Mouse (Mus musculus) heart, embryonic 11.5 days (tissue): ENCODE measurements around the gene Mt2. TPM values are rescaled to one million over a fixed set of nuclear protein-coding genes. Genes with fewer than 3 reads are reported as not detected.

Experiments used
- ATAC-seq: fragments of 200-750 bp; cut with Nextera tagmentation; replicated peaks from 2 replicates; pipeline ENCODE4 v1.8.0; 2017; ENCODE audit warnings: moderate library complexity; ENCODE audit not compliant: insufficient number of reproducible peaks, low FRiP score, low TSS enrichment
- H3K27ac ChIP-seq: fragments of 300-500 bp; sonication (generic); 2 replicates; pipeline ENCODE4 v1.5.1; 2014; ENCODE audit warnings: mild to moderate bottlenecking, low read depth, low read length
- H3K27me3 ChIP-seq: fragments of 300-500 bp; sonication (generic); 2 replicates; pipeline ENCODE4 v1.6.1; 2014; ENCODE audit warnings: mild to moderate bottlenecking, low read length, mixed read lengths; ENCODE audit not compliant: control insufficient read depth, insufficient read depth
- H3K36me3 ChIP-seq: fragments of 300-500 bp; sonication (generic); 2 replicates; pipeline ENCODE4 v1.6.1; 2014; ENCODE audit warnings: mild to moderate bottlenecking, low read length, moderate library complexity, mixed read lengths; ENCODE audit not compliant: control insufficient read depth, insufficient read depth
- H3K4me1 ChIP-seq: fragments of 300-500 bp; sonication (generic); 2 replicates; pipeline ENCODE4 v1.6.1; 2014; ENCODE audit warnings: low read length; ENCODE audit not compliant: control insufficient read depth, insufficient read depth
- H3K4me2 ChIP-seq: fragments of 300-500 bp; sonication (generic); 2 replicates; pipeline ENCODE4 v1.6.1; 2014; ENCODE audit warnings: mild to moderate bottlenecking, moderate library complexity
- H3K4me3 ChIP-seq: fragments of 300-500 bp; sonication (generic); 2 replicates; pipeline ENCODE4 v1.5.1; 2014; ENCODE audit warnings: low read depth, low read length
- H3K9ac ChIP-seq: fragments of 300-500 bp; sonication (generic); 2 replicates; pipeline ENCODE4 v1.6.1; 2014; ENCODE audit warnings: mild to moderate bottlenecking, low read depth, low read length, moderate library complexity
- H3K9me3 ChIP-seq: fragments of 300-500 bp; sonication (generic); replicated peaks from 2 replicates; pipeline ENCODE4 v1.6.1; 2016; ENCODE audit warnings: low read length; ENCODE audit not compliant: control insufficient read depth
- WGBS: fragments of 180-500 bp; shearing (Covaris S2); extraction: QIAGEN DNeasy Blood & Tissue Kit; methylation state at CpG from one replicate; pipeline ENCODE4 v1.1.7; 2014; ENCODE audit not compliant: insufficient replicate concordance; 5-methylcytosine and 5-hydroxymethylcytosine counted together
- polyA plus RNA-seq: library from polyadenylated mRNA; unstranded; fragments of >200 nt; fragmentation: Nextera tagmentation; extraction: Ambion mirVana; gene quantifications from 2 replicates; pipeline ENCODE4 v1.2.1, GENCODE M21; 2014

Mt2 gene
- polyA plus RNA-seq, 1 experiment from 2014 or later, result 102 TPM

DNA sequence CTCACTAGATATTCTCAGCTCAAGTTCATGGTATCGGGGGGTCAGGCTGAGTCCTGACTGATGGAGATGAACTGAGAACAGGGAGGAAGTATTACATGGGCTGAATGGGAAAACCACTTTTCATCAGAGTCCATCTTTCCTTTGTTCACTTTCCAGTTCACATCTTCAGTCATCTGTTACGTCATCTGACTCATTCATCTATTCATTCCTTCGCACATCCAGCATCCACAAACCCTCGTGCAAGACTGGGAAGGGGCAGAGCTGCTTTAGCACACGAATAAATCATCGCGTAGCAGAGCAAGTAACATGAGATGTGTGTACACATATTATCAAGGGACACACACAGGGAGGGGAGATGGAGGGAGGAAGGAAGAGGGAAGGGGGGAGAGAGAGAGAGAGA lies 36.3 kb upstream of the Mt2 start:
- H3K4me1 ChIP-seq, result no peaks in the 10 kb centered on the region
- 75% methylated on average over 7 of the region's 7 CpGs for WGBS
- H3K27ac ChIP-seq, result no peak overlapping the region
- no peak overlapping the region for H3K4me2 ChIP-seq
- H3K27me3 ChIP-seq, result no peaks in the 10 kb centered on the region
- no peak overlapping the region for H3K9ac ChIP-seq
- no peaks in the 10 kb centered on the region for H3K36me3 ChIP-seq
- no peak for ATAC-seq
- no peak overlapping the region for H3K4me3 ChIP-seq
- H3K9me3 ChIP-seq, result no peaks in the 10 kb centered on the region

DNA sequence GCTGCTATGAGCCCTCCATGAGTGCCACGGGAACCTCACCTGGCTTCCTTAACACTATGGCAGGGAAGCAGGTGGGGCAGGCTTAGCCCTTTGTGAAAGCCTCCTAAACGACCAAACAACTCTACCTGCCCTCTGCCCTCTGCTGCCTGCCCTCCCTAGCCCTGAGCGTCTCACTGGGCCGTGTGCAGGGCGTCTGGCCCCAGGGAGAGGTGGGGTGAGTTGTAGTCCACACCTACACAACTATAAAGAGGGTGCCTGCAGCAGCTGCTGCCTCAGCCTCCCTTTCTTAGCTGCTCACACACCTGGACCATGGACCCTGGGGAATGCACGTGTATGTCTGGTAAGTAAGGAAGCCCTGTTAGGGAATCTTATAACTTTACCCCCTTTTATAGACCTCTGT lies 35.5 kb upstream of the Mt2 start, which contains the start of gene Mt4:
TSS of gene Mt4 (plus strand) at position 265 of the 400 bp plus-strand sequence.
- H3K27me3 ChIP-seq, result no peaks in the 10 kb centered on the region
- H3K4me1 ChIP-seq, result no peaks in the 10 kb centered on the region
- no peaks in the 10 kb centered on the region for H3K36me3 ChIP-seq
- ATAC-seq, result no peak
- no peak within 1 kb of the TSS for H3K4me2 ChIP-seq
- no peak within 1 kb of the TSS for H3K27ac ChIP-seq
- H3K4me3 ChIP-seq, result no peak within 1 kb of the TSS
- no peaks in the 10 kb centered on the region for H3K9me3 ChIP-seq
- no peak within 1 kb of the TSS for H3K9ac ChIP-seq
- 47% methylated on average over 6 of the region's 6 CpGs for WGBS

DNA sequence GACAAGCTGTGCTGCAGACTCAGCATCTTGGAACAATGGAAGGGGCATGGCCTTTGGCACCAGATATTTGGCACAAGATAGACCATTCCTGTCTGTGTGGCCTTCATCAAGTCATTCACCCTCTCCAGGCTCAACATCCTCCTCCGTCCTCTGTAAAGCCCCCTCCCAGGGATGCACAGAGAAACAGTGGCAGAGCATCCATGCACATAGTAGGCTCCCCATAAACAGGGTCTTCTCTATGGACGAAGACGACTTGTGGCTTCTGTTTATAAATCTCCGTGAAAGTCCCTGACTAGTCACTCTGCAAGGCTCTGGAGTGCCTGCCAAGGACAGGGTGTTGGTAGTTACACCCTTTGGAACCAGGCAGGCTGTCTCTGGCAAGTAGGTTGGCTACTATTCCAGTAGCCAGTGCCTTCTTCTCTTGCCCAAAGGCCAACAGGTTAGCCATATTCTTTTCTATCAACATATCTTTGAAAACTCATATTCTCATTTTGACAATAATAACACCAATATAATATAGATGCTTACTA lies 32.1 kb upstream of the Mt2 start:
- Histone ChIP-seq H3K27ac (no peak overlapping the region), H3K4me1 (no peaks in the 10 kb centered on the region), H3K4me3 (no peak overlapping the region), H3K9ac (no peak overlapping the region), H3K9me3 (no peaks in the 10 kb centered on the region), H3K4me2 (no peak overlapping the region), H3K27me3 (no peaks in the 10 kb centered on the region), H3K36me3 (no peaks in the 10 kb centered on the region)
- no peak for ATAC-seq
- 76% methylated on average over 4 of the region's 4 CpGs for WGBS

DNA sequence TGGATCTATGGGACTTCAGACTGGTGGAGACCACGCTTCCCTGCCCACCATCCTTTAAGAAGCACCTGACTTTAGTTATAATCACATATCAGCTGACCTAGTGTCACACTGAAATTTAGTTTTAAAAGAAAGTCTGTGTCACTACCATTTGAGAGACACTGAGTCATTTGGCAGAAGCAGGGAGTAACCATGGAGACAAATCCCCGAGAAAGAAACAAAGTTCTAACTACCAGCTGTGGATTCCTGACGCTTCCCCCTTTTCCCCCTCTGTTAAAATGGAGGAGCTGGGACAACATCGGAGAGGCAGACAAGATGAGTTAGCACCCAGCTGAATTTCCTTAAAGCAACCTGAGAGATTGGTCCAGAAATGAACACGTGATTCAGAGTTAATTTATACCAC lies 24.2 kb upstream of the Mt2 start:
- no peak overlapping the region for H3K27ac ChIP-seq
- 49% methylated on average over 5 of the region's 5 CpGs for WGBS
- H3K9ac ChIP-seq, result no peak overlapping the region
- H3K4me1 ChIP-seq, result no peaks in the 10 kb centered on the region
- no peaks in the 10 kb centered on the region for H3K9me3 ChIP-seq
- H3K4me3 ChIP-seq, result no peak overlapping the region
- no peak overlapping the region for H3K4me2 ChIP-seq
- no peak for ATAC-seq
- peaks cover 7% of the 10 kb centered on the region for H3K27me3 ChIP-seq
- no peaks in the 10 kb centered on the region for H3K36me3 ChIP-seq

DNA sequence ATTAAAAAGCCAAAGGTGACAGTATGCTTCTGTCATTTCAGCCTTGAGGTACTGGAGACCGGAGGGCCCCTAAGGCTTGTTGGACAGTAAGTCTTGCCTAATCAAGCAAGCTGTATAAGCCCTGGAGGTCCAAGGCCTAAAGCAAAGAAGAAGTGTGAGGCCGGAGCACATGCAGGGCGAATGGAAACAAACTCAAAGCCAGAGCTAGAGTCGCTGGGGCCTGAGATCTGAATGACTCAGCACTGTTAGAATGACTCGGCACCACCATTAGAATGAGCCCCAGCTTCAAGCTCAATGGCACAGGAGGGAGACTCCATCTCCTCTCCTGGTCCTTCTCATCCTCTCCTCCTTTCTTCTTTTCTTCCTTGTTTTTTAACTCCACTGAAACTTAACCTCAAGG lies 21.5 kb upstream of the Mt2 start:
- H3K9me3 ChIP-seq, result no peaks in the 10 kb centered on the region
- H3K27ac ChIP-seq, result no peak overlapping the region
- WGBS, result 68% methylated on average over 5 of the region's 5 CpGs
- H3K4me3 ChIP-seq, result no peak overlapping the region
- H3K4me2 ChIP-seq, result no peak overlapping the region
- H3K4me1 ChIP-seq, result peaks cover 7% of the 10 kb centered on the region; the same call in 1 of the 2 replicates
- H3K9ac ChIP-seq, result no peak overlapping the region
- 0 out of 2 replicates have a peak, but pooled peaks have one; percentile 36 for ATAC-seq
- H3K36me3 ChIP-seq, result no peaks in the 10 kb centered on the region
- peaks cover 15% of the 10 kb centered on the region for H3K27me3 ChIP-seq

DNA sequence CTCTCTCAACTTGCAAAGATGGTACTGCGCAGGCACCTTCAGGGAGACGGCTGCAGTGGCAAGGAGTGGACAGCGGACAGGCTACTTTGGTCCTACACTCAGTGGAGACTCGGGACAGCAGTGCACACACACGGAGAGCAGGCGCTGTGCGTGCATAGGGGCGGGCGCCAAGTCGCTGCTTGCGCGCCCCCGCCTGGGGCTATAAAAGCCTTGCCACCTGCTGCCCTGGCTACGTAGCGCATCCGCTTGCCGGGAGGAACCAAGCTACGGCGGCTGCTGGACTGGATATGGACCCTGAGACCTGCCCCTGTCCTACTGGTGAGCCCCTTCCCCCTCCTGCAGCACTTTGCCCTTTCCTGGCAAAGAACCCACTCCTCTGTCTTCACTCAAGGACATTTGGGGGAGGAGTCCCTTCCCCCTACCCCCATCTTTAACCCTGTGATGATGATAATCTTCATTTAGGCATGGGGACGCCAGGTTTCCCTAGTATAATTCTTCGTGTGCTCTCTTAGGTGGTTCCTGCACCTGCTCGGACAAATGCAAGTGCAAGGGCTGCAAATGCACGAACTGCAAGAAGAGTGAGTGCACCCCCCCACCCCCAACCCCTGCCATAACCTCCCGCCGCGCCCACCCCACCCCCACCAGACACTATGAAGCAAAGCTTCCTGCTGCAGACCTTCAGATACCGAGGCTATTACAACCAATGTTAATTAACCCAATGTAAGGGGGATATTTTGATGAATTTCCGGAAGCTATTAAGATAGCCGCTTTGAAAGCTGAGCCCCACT lies 19.8 kb upstream of the Mt2 start, which contains the start of gene Mt3:
TSS of gene Mt3 (plus strand) at position 95 of the 788 bp plus-strand sequence.
- Histone ChIP-seq H3K36me3 (no peaks in the 10 kb centered on the region), H3K9ac (peak within 1 kb of the TSS; percentile 23; the same call in 1 of the 2 replicates), H3K27ac (no peak within 1 kb of the TSS), H3K4me2 (peak within 1 kb of the TSS; percentile 62), H3K4me1 (peaks cover 9% of the 10 kb centered on the region; the same call in 1 of the 2 replicates), H3K27me3 (peaks cover 15% of the 10 kb centered on the region), H3K4me3 (peak within 1 kb of the TSS; percentile 32), H3K9me3 (no peaks in the 10 kb centered on the region)
- WGBS, result 2% methylated on average over 29 of the region's 29 CpGs
- ATAC-seq, result 0 out of 2 replicates have a peak, but pooled peaks have one; percentile 62

DNA sequence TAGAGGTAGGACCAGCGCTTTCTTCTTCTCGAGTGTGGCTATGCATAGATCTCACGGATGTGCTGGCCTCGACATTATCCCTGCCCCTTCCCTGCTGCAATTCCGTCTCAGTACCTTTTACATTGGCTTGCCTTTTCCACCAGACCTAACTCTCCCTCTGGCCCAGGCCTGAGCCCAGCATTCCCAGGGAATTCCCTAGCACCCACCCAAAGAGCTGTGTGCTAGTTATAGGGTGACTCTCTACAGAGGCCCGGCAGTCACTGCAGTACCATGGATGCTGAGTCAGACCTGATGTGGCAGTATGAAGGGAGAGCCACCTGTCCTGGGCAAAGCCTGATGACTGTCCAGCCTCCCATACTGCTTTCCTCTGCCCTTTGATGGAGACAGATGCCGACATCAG lies 19.0 kb upstream of the Mt2 start:
- ATAC-seq, result no peak
- H3K4me3 ChIP-seq, result no peak overlapping the region
- WGBS, result 26% methylated on average over 7 of the region's 7 CpGs
- no peaks in the 10 kb centered on the region for H3K9me3 ChIP-seq
- H3K4me2 ChIP-seq, result peak overlapping the region; percentile 62
- H3K9ac ChIP-seq, result no peak overlapping the region
- no peak overlapping the region for H3K27ac ChIP-seq
- peaks cover 15% of the 10 kb centered on the region for H3K27me3 ChIP-seq
- H3K4me1 ChIP-seq, result peaks cover 9% of the 10 kb centered on the region; the same call in 1 of the 2 replicates
- H3K36me3 ChIP-seq, result no peaks in the 10 kb centered on the region

DNA sequence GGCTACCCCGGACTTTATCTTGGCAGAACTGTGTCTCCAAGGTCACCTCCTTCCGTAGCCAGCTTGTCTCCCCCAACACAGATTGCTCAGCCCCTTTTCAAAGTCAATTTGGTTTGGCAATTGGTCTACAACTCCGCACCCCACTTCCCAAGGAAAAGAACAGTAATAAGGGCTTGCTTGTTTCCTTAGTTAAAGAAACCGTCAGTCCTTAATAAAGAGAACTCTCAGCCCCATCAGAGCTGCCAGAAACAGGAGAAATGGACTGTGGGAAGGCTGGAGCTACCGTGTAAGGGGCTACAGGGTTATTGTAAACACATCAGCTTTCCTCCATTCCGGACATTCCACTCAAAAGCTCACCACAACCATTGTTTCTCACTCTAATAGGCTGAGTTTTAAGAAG lies 17.9 kb upstream of the Mt2 start:
- Histone ChIP-seq H3K36me3 (no peaks in the 10 kb centered on the region), H3K9ac (no peak overlapping the region), H3K27me3 (peaks cover 15% of the 10 kb centered on the region), H3K4me2 (no peak overlapping the region), H3K27ac (no peak overlapping the region), H3K4me3 (no peak overlapping the region), H3K9me3 (no peaks in the 10 kb centered on the region), H3K4me1 (peaks cover 9% of the 10 kb centered on the region; the same call in 1 of the 2 replicates)
- WGBS, result 47% methylated on average over 6 of the region's 6 CpGs
- no peak for ATAC-seq
